Mouse (Mus musculus) kidney, adult 2 months (tissue): ENCODE measurements around the gene Rbpjl.

Experiments used
- CTCF ChIP-seq: fragments of 200-500 bp; conservative IDR thresholded peaks from 2 replicates; pipeline ENCODE4 v1.5.1; 2011; ENCODE audit warnings: low read depth, mild to moderate bottlenecking, control low read depth, low read length, moderate library complexity, mixed read lengths; ENCODE audit not compliant: insufficient read depth, insufficient read length
- POLR2A ChIP-seq: fragments of 200-500 bp; IDR thresholded peaks from one replicate; pipeline ENCODE4 v1.6.1; 2011; ENCODE audit warnings: low read depth, low read length, control low read depth

- TF ChIP-seq CTCF (no peak), POLR2A (no peak)
Observed at GRCm38 (mm10) chr2:164452000-164452676, 49.2 kb downstream of the Rbpjl start.
